Mouse (Mus musculus) lung, embryonic 14.5 days (tissue): Measurements from ENCODE around the gene Wwox. TPM values are rescaled to one million over a fixed set of nuclear protein-coding genes. Genes with fewer than 3 reads are reported as not detected.

Experiments used
- ATAC-seq: fragments of 200-750 bp; cut with Nextera tagmentation; 2 replicates; pipeline ENCODE4 v1.8.0; 2017; ENCODE audit warnings: mild to moderate bottlenecking, moderate TSS enrichment, moderate library complexity; ENCODE audit not compliant: insufficient read depth
- DNase-seq: peaks from one replicate; pipeline ENCODE4 v3.0.0-alpha.2; 2015
- H3K27ac ChIP-seq: fragments of 300-500 bp; sonication (generic); 2 replicates; pipeline ENCODE4 v1.5.1; 2014; ENCODE audit warnings: low read depth, mild to moderate bottlenecking, moderate library complexity
- H3K27me3 ChIP-seq: fragments of 300-500 bp; sonication (generic); 2 replicates; pipeline ENCODE4 v1.6.1; 2014; ENCODE audit warnings: low read length, control low read depth; ENCODE audit not compliant: insufficient read depth
- H3K36me3 ChIP-seq: fragments of 300-500 bp; sonication (generic); 2 replicates; pipeline ENCODE4 v1.6.1; 2014; ENCODE audit warnings: control low read depth; ENCODE audit not compliant: insufficient read depth
- H3K4me1 ChIP-seq: fragments of 300-500 bp; sonication (generic); 2 replicates; pipeline ENCODE4 v1.6.1; 2014; ENCODE audit warnings: antibody characterized with exemption, control low read depth; ENCODE audit not compliant: insufficient read depth
- H3K4me2 ChIP-seq: fragments of 300-500 bp; sonication (generic); 2 replicates; pipeline ENCODE4 v1.6.1; 2014; ENCODE audit warnings: mild to moderate bottlenecking
- H3K4me3 ChIP-seq: fragments of 300-500 bp; sonication (generic); 2 replicates; pipeline ENCODE4 v1.5.1; 2014; ENCODE audit warnings: low read depth, low read length
- H3K9ac ChIP-seq: fragments of 300-500 bp; sonication (generic); 2 replicates; pipeline ENCODE4 v1.6.1; 2014
- H3K9me3 ChIP-seq: fragments of 300-500 bp; sonication (generic); 2 replicates; pipeline ENCODE4 v1.6.1; 2016; ENCODE audit warnings: low read depth, low read length, control low read depth
- CTCF ChIP-seq: IDR thresholded peaks from 2 replicates; pipeline ENCODE4 v1.5.1; 2016; ENCODE audit warnings: antibody characterized with exemption, low read depth
- WGBS: fragments of 180-500 bp; shearing (Covaris S2); extraction: QIAGEN DNeasy Blood & Tissue Kit; methylation state at CpG from one replicate; pipeline ENCODE4 v1.1.7; 2014; 5-methylcytosine and 5-hydroxymethylcytosine counted together
- polyA plus RNA-seq: library from polyadenylated mRNA; unstranded; fragments of >200 nt; fragmentation: Nextera tagmentation; extraction: Ambion mirVana; gene quantifications from 2 replicates; pipeline ENCODE4 v1.2.1, GENCODE M21; 2014

Gene Wwox
- polyA plus RNA-seq, 1 experiment from 2014 or later, result 16.1 TPM

- TF ChIP-seq CTCF, result no peak
Measured at GRCm38 (mm10) chr8:114629719-114630118, 190.3 kb downstream of the Wwox start.

GRCm38 (mm10) chr8:114631087-114631486 is 191.6 kb downstream of the Wwox start:
- DNase-seq (no peak), ATAC-seq (no peak)
- Histone ChIP-seq H3K4me3 (no peak overlapping the region), H3K9me3 (no peaks in the 10 kb centered on the region), H3K36me3 (no peaks in the 10 kb centered on the region), H3K4me2 (no peak overlapping the region), H3K4me1 (no peaks in the 10 kb centered on the region), H3K27ac (no peak overlapping the region), H3K27me3 (no peaks in the 10 kb centered on the region), H3K9ac (no peak overlapping the region)
- TF ChIP-seq CTCF, result no peak
- WGBS, result 54% methylated on average over 6 of the region's 6 CpGs

More at GRCm38 (mm10) chr8:114629719-114630118, 190.3 kb downstream of the Wwox start:
- no peaks in the 10 kb centered on the region for H3K27me3 ChIP-seq
- ATAC-seq (no peak), DNase-seq (no peak)
- no peak overlapping the region for H3K4me3 ChIP-seq
- 58% methylated on average over 7 of the region's 7 CpGs for WGBS
- no peaks in the 10 kb centered on the region for H3K9me3 ChIP-seq
- H3K4me1 ChIP-seq, result no peaks in the 10 kb centered on the region
- H3K4me2 ChIP-seq, result no peak overlapping the region
- no peak overlapping the region for H3K27ac ChIP-seq
- H3K9ac ChIP-seq, result no peak overlapping the region
- no peaks in the 10 kb centered on the region for H3K36me3 ChIP-seq

GRCm38 (mm10) chr8:114634151-114634550 is 194.7 kb downstream of the Wwox start:
- no peak for TF ChIP-seq CTCF
- DNase-seq (no peak), ATAC-seq (no peak)
- Histone ChIP-seq H3K9me3 (no peaks in the 10 kb centered on the region), H3K36me3 (no peaks in the 10 kb centered on the region), H3K4me2 (no peak overlapping the region), H3K27ac (no peak overlapping the region), H3K4me3 (no peak overlapping the region), H3K4me1 (no peaks in the 10 kb centered on the region; the same call in 1 of the 2 replicates), H3K9ac (no peak overlapping the region), H3K27me3 (no peaks in the 10 kb centered on the region)
- WGBS, result 69% methylated on average over 2 of the region's 2 CpGs

GRCm38 (mm10) chr8:114634669-114635410 is 195.4 kb downstream of the Wwox start:
- no peaks in the 10 kb centered on the region; the same call in 1 of the 2 replicates for H3K4me1 ChIP-seq
- H3K36me3 ChIP-seq, result no peaks in the 10 kb centered on the region
- 53% methylated on average over 9 of the region's 9 CpGs for WGBS
- H3K4me3 ChIP-seq, result no peak overlapping the region
- no peak overlapping the region for H3K9ac ChIP-seq
- no peak overlapping the region for H3K4me2 ChIP-seq
- no peaks in the 10 kb centered on the region for H3K27me3 ChIP-seq
- H3K9me3 ChIP-seq, result no peaks in the 10 kb centered on the region
- DNase-seq, result no peak
- no peak for TF ChIP-seq CTCF
- no peak overlapping the region for H3K27ac ChIP-seq
- ATAC-seq, result no peak

- ATAC-seq (no peak), DNase-seq (no peak)
- H3K36me3 ChIP-seq, result no peaks in the 10 kb centered on the region
- no peaks in the 10 kb centered on the region for H3K27me3 ChIP-seq
- no peak for TF ChIP-seq CTCF
- H3K27ac ChIP-seq, result no peak overlapping the region
- no peaks in the 10 kb centered on the region for H3K9me3 ChIP-seq
- H3K9ac ChIP-seq, result no peak overlapping the region
- no peak overlapping the region for H3K4me2 ChIP-seq
- 38% methylated on average over 5 of the region's 5 CpGs for WGBS
- no peaks in the 10 kb centered on the region; the same call in 1 of the 2 replicates for H3K4me1 ChIP-seq
- H3K4me3 ChIP-seq, result no peak overlapping the region
Measured at GRCm38 (mm10) chr8:114636376-114636775, 196.9 kb downstream of the Wwox start.

GRCm38 (mm10) chr8:114641809-114642208 is 202.4 kb downstream of the Wwox start:
- DNase-seq (no peak), ATAC-seq (no peak)
- H3K4me1 ChIP-seq, result no peaks in the 10 kb centered on the region; the same call in 1 of the 2 replicates
- no peaks in the 10 kb centered on the region for H3K9me3 ChIP-seq
- no peak for TF ChIP-seq CTCF
- H3K27ac ChIP-seq, result no peak overlapping the region
- H3K27me3 ChIP-seq, result no peaks in the 10 kb centered on the region
- no peaks in the 10 kb centered on the region for H3K36me3 ChIP-seq
- 44% methylated on average over 9 of the region's 9 CpGs for WGBS
- H3K4me2 ChIP-seq, result peak overlapping the region; percentile 3; the same call in 1 of the 2 replicates
- no peak overlapping the region for H3K4me3 ChIP-seq
- no peak overlapping the region for H3K9ac ChIP-seq

GRCm38 (mm10) chr8:114650789-114651188 is 211.3 kb downstream of the Wwox start:
- no peaks in the 10 kb centered on the region for H3K4me1 ChIP-seq
- H3K9ac ChIP-seq, result no peak overlapping the region
- H3K27ac ChIP-seq, result no peak overlapping the region
- no peak overlapping the region for H3K4me3 ChIP-seq
- WGBS, result 84% methylated on average over 14 of the region's 14 CpGs
- H3K36me3 ChIP-seq, result no peaks in the 10 kb centered on the region
- no peak for TF ChIP-seq CTCF
- DNase-seq, result no peak
- H3K4me2 ChIP-seq, result no peak overlapping the region
- 0 out of 2 replicates have a peak, but pooled peaks cover 2% of the 10 kb centered on the region for H3K27me3 ChIP-seq
- ATAC-seq, result no peak
- H3K9me3 ChIP-seq, result no peaks in the 10 kb centered on the region
